Mouse (Mus musculus): ENCODE data around the gene Anxa1.

DNA sequence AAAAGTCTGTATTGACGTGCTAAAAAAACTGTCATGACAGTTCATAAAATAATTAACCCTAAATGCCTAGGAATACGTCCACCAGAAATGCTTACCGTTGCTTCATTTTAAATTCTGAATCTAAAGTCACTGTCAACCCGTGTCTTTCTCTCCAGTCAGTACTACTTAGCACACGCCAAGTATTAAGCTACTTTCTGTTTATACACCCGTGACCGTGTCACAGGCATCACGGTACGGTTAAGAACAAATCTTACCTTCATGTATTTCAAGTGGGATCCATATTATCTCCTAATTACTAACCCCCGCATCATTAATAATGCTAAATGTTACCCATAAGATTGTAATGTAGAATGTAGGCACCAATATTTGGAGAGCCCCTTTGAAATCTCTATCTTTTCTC, 46.7 kb downstream of the Anxa1 start:
- TF ChIP-seq CTCF (conservative IDR thresholded peaks at IDR 0.05; ENCODE audit: low read length) = no peak
- no peak for TF ChIP-seq POU5F1 (IDR thresholded peaks at IDR 0.05; ENCODE audit: borderline replicate concordance, low read length)
- no peak for TF ChIP-seq NANOG (IDR thresholded peaks at IDR 0.05; ENCODE audit: borderline replicate concordance, low read length)

Measured in E14TG2a.4 (cell line).